Mouse (Mus musculus) ovary, postnatal 36 days (tissue): ENCODE results near the gene Flt4.

Experiments
- DNase-seq: peaks from one replicate; pipeline ENCODE4 v3.0.0; 2022; ENCODE audit warnings: low spot score, mixed read lengths

Flt4 gene

GRCm38 (mm10) chr11:49699079-49699478 is 90.0 kb downstream of the Flt4 start:
- no peak for DNase-seq

GRCm38 (mm10) chr11:49702014-49702413 is 93.0 kb downstream of the Flt4 start:
- DNase-seq: no peak
